Mouse (Mus musculus): ENCODE results near the gene Acot13.

- TF ChIP-seq POLR2A (IDR thresholded peaks at IDR 0.05; ENCODE audit: insufficient read length, low read depth) (no peak), E2F4 (IDR thresholded peaks at IDR 0.05; ENCODE audit: insufficient read depth) (no peak), CEBPB (IDR thresholded peaks at IDR 0.05; ENCODE audit: insufficient read depth, poor library complexity, severe bottlenecking) (no peak), MYOD1 (IDR thresholded peaks at IDR 0.05; ENCODE audit: control insufficient read depth in 1 of 3, insufficient read length in 2 of 3, low read depth in 2 of 3) (no peak), MYOG (IDR thresholded peaks at IDR 0.05; ENCODE audit: control insufficient read depth in 1 of 3, insufficient read depth in 1 of 3, insufficient read length in 2 of 3, low read depth in 2 of 3) (no peak), MAX (IDR thresholded peaks at IDR 0.05; ENCODE audit: low read depth) (no peak), USF1 (IDR thresholded peaks at IDR 0.05; ENCODE audit: low read depth) (no peak), SRF (IDR thresholded peaks at IDR 0.05; ENCODE audit: control insufficient read depth, insufficient read length, low read depth) (no peak), POLR2AphosphoS2 (IDR thresholded peaks at IDR 0.05; ENCODE audit: insufficient read length, low read depth) (no peak), TCF12 (IDR thresholded peaks at IDR 0.05; ENCODE audit: insufficient read depth, poor library complexity, severe bottlenecking) (no peak), TCF3 (IDR thresholded peaks at IDR 0.05; ENCODE audit: insufficient read length, low read depth) (no peak), REST (IDR thresholded peaks at IDR 0.05; ENCODE audit: insufficient read depth, insufficient read length) (no peak)
Observed at GRCm38 (mm10) chr13:24867789-24868188, 36.4 kb upstream of the Acot13 start.

Measured in myocyte (in vitro differentiated cells).